Mouse (Mus musculus): Measurements from ENCODE around the gene Nkiras2. TPM values are rescaled to one million over a fixed set of nuclear protein-coding genes. Genes with fewer than 3 reads are reported as not detected.
A peak's percentile ranks its signal among the peaks of the same experiment; 100 is the strongest.

Nkiras2 gene
- polyA plus RNA-seq (2015; fragmentation: Nextera tagmentation; extraction: Ambion mirVana) = 59.7 and 63.5 TPM in 2 replicates

DNA sequence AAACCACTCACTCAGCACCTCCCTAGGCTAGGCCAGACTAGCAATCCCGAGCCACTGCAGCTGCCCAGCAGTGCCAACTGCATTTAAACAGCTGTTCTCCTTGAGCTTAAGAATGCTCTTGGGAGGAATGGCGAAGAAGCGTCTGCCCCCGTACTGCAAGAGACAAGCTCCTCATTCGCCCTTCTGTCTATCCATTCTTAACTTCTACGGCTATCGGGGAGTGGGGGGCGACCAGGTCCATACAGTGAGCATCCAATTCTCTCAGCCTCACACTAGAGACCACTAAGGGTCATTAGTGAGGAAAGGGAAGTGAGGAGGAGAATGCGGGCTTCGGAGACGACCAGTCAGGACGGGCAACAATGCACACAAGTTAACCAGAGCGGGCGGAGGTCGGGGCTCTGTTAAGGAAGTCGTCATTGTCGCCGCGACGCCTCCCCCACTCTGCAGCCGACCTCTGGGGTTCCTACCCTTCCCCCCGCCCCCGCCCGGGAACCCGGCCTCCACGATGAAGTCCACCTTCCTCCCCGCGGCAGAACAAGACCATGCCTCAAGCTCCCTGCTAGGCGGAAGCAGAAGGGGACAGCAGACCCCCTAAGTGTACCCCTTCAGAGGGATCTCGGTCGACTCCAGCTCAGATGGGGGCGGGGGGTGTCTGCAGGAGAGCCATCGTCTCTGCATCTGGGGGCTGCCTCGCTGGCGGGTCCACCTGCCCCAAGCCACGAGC is at the start of gene Nkiras2:
Nkiras2 (plus strand) TSS at position 484 of the 724 bp plus-strand sequence.
- Histone ChIP-seq H3K4me1 (peaks cover 32% of the 10 kb centered on the region), H3K9ac (peak within 1 kb of the TSS; percentile 93), H3K4me2 (peak within 1 kb of the TSS; percentile 81), H3K4me3 (replicated peaks) (peak within 1 kb of the TSS; percentile 97), H3K36me3 (peaks cover 7% of the 10 kb centered on the region; the same call in 1 of the 2 replicates), H3K27me3 (no peaks in the 10 kb centered on the region), H3K27ac (peak within 1 kb of the TSS; percentile 96), H3K9me3 (replicated peaks) (no peaks in the 10 kb centered on the region)
- peak; percentile 65 for ATAC-seq (replicated peaks; ENCODE audit: low FRiP score)
- under 1% methylated on average over 36 of the region's 36 CpGs for WGBS

DNA sequence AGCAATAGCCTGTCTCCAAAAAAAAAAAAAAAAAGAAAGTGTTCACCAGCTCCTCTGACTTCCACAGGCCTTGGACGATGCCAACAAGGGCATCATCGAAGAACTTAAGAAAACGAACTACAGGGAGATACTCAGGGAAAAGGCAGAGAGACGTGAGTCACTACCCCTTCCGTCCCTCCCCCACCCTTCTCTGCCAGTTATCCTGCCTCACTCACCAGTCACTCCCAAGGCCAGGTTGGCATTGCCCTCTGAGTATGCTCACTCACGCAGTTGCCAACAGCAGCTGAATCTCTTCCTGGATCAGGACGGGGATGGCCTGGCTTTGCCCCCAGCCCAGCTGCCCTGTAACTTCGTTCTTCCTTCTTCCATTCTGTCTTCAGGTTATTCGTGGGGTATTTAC is 49.3 kb upstream of the Nkiras2 start:
- no peaks in the 10 kb centered on the region for H3K36me3 ChIP-seq
- ATAC-seq (replicated peaks; ENCODE audit: low FRiP score) = no peak
- H3K9me3 ChIP-seq (replicated peaks) = no peaks in the 10 kb centered on the region
- H3K4me2 ChIP-seq = no peak overlapping the region
- H3K27me3 ChIP-seq = peaks cover 14% of the 10 kb centered on the region; the same call in 1 of the 2 replicates
- 64% methylated on average over 9 of the region's 9 CpGs for WGBS
- H3K4me3 ChIP-seq (replicated peaks) = no peak overlapping the region
- no peak overlapping the region for H3K27ac ChIP-seq
- peaks cover 26% of the 10 kb centered on the region for H3K4me1 ChIP-seq
- H3K9ac ChIP-seq = no peak overlapping the region

DNA sequence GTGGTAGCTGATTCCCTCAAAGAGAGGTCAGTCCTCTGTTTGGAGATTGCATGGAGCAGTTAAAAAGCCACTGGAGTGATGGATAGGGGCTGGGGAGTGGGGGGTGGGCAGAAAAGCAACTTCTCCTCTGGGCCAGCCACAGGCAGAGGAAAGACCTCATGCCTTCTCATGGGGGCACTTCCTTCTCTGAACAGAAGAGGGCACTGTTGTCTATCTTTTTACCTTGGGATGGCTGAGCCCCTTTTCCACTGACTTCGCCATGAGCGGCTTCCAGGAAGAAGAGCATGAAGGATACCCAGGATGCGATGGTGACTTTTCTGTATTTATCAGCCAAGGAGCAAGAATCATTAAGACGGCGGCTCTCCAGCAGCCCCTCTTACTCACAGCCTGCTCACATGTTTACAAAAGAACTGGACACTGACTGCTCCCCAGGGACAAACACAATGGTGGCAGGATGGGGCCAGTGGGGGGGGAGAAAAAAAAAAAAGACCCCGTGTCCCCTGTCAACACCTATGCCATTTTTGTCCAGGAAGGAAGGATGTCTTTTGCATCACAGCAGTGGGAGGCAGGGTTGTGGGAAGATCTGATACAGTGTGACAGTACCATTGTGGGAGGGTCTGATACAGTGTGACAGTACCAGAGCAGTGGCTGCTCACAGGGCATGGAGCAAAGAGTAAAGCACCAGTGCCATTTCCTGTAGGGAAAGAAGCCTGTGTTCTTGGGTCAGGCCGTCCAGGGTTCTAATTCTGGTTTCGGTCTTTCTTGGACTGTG is 48.4 kb upstream of the Nkiras2 start:
- peak overlapping the region; percentile 28 for H3K4me3 ChIP-seq (replicated peaks)
- H3K27ac ChIP-seq = no peak overlapping the region
- 8% methylated on average over 8 of the region's 8 CpGs for WGBS
- H3K9ac ChIP-seq = 0 out of 2 replicates have a peak overlapping the region, but pooled peaks have one; percentile 30
- no peak for ATAC-seq (replicated peaks; ENCODE audit: low FRiP score)
- H3K27me3 ChIP-seq = peaks cover 14% of the 10 kb centered on the region; the same call in 1 of the 2 replicates
- H3K36me3 ChIP-seq = no peaks in the 10 kb centered on the region
- peaks cover 30% of the 10 kb centered on the region for H3K4me1 ChIP-seq
- peak overlapping the region; percentile 57 for H3K4me2 ChIP-seq
- H3K9me3 ChIP-seq (replicated peaks) = no peaks in the 10 kb centered on the region

DNA sequence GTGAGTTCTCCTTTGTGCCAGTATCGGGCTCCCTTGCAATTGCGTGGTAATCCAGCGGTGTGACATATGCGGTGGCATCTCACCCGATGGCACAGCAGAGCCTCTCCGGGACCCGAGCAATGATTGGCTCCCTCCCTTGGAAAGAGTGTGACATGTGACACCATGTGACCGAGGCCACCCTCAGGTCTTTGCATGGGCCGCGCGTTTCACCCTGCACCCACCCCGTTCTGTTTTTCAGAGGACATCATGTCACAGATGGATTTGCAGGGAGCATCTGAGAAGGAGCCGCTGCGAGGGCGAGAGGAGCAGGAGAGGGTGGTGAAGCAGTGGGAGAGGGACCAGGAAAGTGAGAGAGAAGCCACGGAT is 47.9 kb upstream of the Nkiras2 start:
- Histone ChIP-seq H3K4me2 (peak overlapping the region; percentile 57), H3K4me3 (replicated peaks) (peak overlapping the region; percentile 28), H3K4me1 (peaks cover 35% of the 10 kb centered on the region), H3K9ac (peak overlapping the region; percentile 30; the same call in 1 of the 2 replicates), H3K27ac (no peak overlapping the region), H3K36me3 (no peaks in the 10 kb centered on the region), H3K9me3 (replicated peaks) (no peaks in the 10 kb centered on the region), H3K27me3 (peaks cover 14% of the 10 kb centered on the region; the same call in 1 of the 2 replicates)
- WGBS = 11% methylated on average over 16 of the region's 16 CpGs
- ATAC-seq (replicated peaks; ENCODE audit: low FRiP score) = no peak

DNA sequence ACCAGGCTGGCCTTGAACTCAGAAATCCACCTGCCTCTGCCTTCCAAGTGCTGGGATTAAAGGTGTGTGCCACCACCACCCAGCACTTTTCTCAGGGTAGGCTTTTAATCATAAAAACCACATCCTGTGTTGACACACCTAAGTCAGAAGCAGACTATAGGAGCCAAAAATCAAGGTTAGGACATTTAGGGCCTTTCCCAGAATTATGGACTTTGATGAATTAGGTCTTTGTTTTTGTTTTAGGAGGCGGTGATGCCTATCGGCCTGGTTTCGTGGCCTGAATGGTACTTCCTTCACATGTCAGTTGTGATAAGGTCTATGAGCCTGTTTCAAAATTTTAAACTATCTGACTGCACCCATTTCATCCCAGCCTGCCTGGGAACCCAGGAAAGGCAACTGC is 44.9 kb upstream of the Nkiras2 start:
- Histone ChIP-seq H3K4me1 (peaks cover 43% of the 10 kb centered on the region), H3K4me3 (replicated peaks) (peak overlapping the region; percentile 67), H3K9ac (no peak overlapping the region), H3K4me2 (peak overlapping the region; percentile 78), H3K9me3 (replicated peaks) (no peaks in the 10 kb centered on the region), H3K27me3 (peaks cover 14% of the 10 kb centered on the region; the same call in 1 of the 2 replicates), H3K36me3 (peaks cover 9% of the 10 kb centered on the region), H3K27ac (peak overlapping the region; percentile 74)
- 76% methylated on average over 3 of the region's 3 CpGs for WGBS
- ATAC-seq (replicated peaks; ENCODE audit: low FRiP score) = no peak

DNA sequence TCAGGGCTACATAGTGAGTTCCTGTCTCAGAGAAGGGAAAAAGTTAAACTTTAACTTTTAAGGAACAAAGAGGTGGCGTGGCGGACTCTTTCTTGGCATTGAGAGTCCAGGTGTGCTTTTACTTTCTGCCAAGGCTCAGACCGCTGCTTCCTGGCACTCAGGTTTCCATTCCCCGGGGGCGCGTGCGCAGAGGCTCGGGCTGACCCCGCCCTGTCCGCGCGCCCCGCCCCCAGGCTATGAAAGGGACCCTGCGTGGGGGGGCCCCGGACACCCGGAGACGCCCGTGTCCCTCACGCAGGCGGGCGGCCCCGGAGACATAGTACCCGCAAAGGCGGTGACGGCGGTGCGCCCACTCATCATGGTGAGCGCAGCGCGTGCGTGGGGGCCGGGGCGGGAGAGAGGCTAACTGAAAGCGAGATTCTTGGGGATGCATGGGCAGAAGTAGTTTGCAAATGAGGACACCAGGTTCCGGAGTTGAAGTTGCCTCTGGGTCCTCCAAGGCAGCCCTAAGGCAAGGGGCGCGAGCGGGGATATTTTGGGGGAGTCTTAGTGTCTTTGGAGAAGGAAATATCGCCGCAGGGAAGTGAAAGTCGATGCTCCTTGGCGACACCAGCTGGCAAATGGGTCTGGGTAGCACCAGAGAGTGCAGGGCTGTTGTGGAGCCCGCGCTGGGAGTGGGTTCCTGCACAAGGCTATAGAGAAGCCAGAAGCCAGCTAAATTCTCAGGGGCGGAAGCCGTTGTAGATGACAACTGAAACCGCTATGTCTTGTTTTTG is 44.1 kb upstream of the Nkiras2 start, which contains the start of gene Cnp:
Cnp (plus strand) TSS at position 197 of the 776 bp plus-strand sequence.
- H3K36me3 ChIP-seq = peaks cover 16% of the 10 kb centered on the region
- peak within 1 kb of the TSS; percentile 78 for H3K4me2 ChIP-seq
- peak within 1 kb of the TSS; percentile 67 for H3K4me3 ChIP-seq (replicated peaks)
- WGBS = 2% methylated on average over 47 of the region's 47 CpGs
- H3K4me1 ChIP-seq = peaks cover 43% of the 10 kb centered on the region
- no peaks in the 10 kb centered on the region for H3K9me3 ChIP-seq (replicated peaks)
- H3K27me3 ChIP-seq = peaks cover 14% of the 10 kb centered on the region; the same call in 1 of the 2 replicates
- H3K9ac ChIP-seq = peak within 1 kb of the TSS; percentile 55
- peak; percentile 79 for ATAC-seq (replicated peaks; ENCODE audit: low FRiP score)
- H3K27ac ChIP-seq = peak within 1 kb of the TSS; percentile 74

DNA sequence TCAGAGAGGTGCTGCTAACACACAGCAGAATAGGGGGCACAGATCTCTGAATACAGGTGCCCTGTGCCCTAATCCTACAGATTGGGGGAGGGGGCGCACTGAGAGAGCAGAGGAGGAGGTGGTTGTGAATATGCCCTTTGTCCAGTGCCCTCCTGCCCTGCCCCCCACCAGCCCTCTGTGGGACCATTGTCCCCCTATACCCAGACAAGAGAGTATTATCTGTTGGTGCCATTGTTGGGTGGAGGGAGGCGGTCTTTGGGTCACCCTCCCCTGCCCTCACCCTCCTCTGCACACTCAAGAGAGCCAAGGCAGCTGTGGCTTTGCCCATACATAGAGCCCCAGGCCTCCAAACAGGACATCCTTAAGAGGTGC is 43.6 kb upstream of the Nkiras2 start:
- whole genome bisulfite sequencing = 38% methylated on average over 2 of the region's 2 CpGs
- H3K27ac ChIP-seq = peak overlapping the region; percentile 74
- ATAC-seq (replicated peaks; ENCODE audit: low FRiP score) = 0 out of 2 replicates have a peak, but pooled peaks have one; percentile 24

DNA sequence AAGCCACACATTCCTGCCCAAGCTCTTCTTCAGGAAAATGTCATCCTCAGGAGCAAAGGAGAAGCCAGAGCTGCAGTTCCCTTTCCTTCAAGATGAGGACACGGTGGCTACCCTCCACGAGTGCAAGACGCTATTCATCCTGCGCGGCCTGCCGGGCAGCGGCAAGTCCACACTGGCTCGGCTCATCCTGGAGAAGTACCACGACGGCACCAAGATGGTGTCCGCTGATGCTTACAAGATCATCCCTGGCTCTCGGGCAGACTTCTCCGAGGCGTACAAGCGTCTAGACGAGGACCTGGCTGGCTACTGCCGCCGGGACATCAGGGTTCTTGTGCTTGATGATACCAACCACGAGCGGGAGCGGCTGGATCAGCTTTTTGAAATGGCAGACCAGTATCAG is 42.8 kb upstream of the Nkiras2 start:
- ATAC-seq (replicated peaks; ENCODE audit: low FRiP score) = no peak

More for the DNA sequence above, 43.6 kb upstream of the Nkiras2 start:
- H3K4me2 ChIP-seq = peak overlapping the region; percentile 78
- peak overlapping the region; percentile 55 for H3K9ac ChIP-seq
- H3K4me3 ChIP-seq (replicated peaks) = peak overlapping the region; percentile 67
- H3K9me3 ChIP-seq (replicated peaks) = no peaks in the 10 kb centered on the region
- peaks cover 22% of the 10 kb centered on the region for H3K36me3 ChIP-seq
- H3K27me3 ChIP-seq = peaks cover 14% of the 10 kb centered on the region; the same call in 1 of the 2 replicates
- H3K4me1 ChIP-seq = peaks cover 40% of the 10 kb centered on the region

DNA sequence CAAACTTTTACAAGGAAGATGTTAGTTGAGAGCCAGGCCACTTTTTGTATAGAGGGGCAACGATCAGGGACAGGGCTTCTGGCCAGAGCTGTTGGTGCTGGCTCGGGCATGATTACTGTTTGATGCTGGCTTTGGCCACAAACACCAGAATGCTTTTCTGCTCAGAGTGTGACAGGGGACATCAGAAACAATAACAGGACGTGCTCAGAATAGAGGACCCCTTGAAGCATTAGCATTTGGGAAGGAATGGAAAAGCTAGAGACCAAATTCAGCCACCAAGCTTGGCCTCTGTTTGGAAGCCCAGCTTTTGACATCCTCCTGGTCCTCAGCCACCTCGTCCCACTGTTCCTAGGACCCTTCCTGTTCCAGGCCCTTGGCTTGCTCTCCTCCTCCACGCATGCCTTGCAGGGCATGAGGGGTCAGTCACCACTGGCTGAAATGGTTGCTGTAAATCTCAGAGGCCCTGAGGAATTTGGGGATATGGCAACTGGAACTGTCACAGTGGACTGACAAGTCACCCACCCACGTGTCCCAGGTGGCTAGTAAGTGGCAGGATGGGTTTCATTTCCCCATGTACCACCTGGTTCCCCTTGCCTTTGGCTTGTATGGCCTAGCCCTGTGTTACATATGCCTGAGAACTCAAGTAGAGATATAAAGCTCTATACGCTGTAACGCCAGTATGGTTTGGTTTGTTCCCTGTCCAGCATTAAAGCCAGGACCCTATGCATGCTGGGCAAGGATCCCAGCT is 41.0 kb upstream of the Nkiras2 start:
- Histone ChIP-seq H3K36me3 (peaks cover 47% of the 10 kb centered on the region), H3K9ac (no peak overlapping the region), H3K9me3 (replicated peaks) (no peaks in the 10 kb centered on the region), H3K4me1 (peaks cover 25% of the 10 kb centered on the region), H3K27ac (no peak overlapping the region), H3K27me3 (no peaks in the 10 kb centered on the region), H3K4me2 (no peak overlapping the region), H3K4me3 (replicated peaks) (no peak overlapping the region)
- ATAC-seq (replicated peaks; ENCODE audit: low FRiP score) = no peak
- 59% methylated on average over 8 of the region's 8 CpGs for WGBS

More for the DNA sequence above, 42.8 kb upstream of the Nkiras2 start:
- Histone ChIP-seq H3K9me3 (replicated peaks) (no peaks in the 10 kb centered on the region), H3K4me1 (peaks cover 32% of the 10 kb centered on the region), H3K4me2 (no peak overlapping the region), H3K27me3 (0 out of 2 replicates have a peak, but pooled peaks cover 7% of the 10 kb centered on the region), H3K4me3 (replicated peaks) (no peak overlapping the region), H3K9ac (no peak overlapping the region), H3K36me3 (peaks cover 30% of the 10 kb centered on the region), H3K27ac (no peak overlapping the region)
- WGBS = 74% methylated on average over 21 of the region's 21 CpGs

DNA sequence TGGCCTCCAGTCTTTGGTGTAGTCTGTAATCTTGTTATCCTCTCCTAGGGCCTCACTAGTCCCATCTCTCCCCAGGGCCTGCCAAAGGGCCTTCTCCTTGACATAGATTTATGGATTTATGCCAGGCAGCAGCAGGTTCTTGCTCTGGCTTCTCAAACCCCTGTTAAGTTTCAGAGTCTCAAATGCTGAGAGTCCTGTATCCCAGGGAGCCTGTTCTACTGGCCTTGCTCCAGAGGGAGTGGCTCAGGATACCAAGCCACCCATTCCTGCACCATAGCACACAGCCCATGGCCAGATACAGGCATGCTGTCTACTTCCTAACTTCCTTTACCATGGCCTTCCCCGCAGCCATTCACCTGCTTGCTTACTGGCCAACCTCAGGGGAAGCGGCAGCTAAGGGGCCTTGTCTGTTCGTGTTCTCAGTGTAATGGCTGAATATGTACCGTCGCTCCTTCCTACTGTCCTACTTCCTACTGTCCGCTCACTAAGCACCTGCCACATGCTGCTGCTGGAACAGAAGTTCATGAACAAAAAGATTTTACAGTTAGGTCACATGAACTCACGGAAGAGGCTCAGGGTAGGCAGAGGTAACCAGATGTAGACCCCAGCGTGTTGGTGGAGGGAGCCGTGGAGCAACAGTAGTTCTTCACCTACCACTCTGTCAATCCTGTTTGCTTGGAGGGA is 39.8 kb upstream of the Nkiras2 start:
- WGBS = 92% methylated on average over 9 of the region's 9 CpGs
- peaks cover 60% of the 10 kb centered on the region for H3K36me3 ChIP-seq

More for the DNA sequence above, 39.8 kb upstream of the Nkiras2 start:
- H3K9ac ChIP-seq = no peak overlapping the region
- no peak for ATAC-seq (replicated peaks; ENCODE audit: low FRiP score)
- H3K9me3 ChIP-seq (replicated peaks) = no peaks in the 10 kb centered on the region
- H3K4me3 ChIP-seq (replicated peaks) = no peak overlapping the region
- H3K27ac ChIP-seq = no peak overlapping the region
- no peaks in the 10 kb centered on the region for H3K27me3 ChIP-seq
- peaks cover 25% of the 10 kb centered on the region for H3K4me1 ChIP-seq
- H3K4me2 ChIP-seq = no peak overlapping the region

Measured in kidney, embryonic 15.5 days (tissue).